Mouse (Mus musculus): ENCODE results near the gene BC107364. TPM values are rescaled to one million over a fixed set of nuclear protein-coding genes. Genes with fewer than 3 reads are reported as not detected.
"Not testable (repeated sequence)": the region's sequence is repeated elsewhere in the genome, so short reads cannot be mapped to it uniquely, and the experiment has no call there.

BC107364 gene
- total RNA-seq, 2 experiments from 2014 or later, result not detected

DNA sequence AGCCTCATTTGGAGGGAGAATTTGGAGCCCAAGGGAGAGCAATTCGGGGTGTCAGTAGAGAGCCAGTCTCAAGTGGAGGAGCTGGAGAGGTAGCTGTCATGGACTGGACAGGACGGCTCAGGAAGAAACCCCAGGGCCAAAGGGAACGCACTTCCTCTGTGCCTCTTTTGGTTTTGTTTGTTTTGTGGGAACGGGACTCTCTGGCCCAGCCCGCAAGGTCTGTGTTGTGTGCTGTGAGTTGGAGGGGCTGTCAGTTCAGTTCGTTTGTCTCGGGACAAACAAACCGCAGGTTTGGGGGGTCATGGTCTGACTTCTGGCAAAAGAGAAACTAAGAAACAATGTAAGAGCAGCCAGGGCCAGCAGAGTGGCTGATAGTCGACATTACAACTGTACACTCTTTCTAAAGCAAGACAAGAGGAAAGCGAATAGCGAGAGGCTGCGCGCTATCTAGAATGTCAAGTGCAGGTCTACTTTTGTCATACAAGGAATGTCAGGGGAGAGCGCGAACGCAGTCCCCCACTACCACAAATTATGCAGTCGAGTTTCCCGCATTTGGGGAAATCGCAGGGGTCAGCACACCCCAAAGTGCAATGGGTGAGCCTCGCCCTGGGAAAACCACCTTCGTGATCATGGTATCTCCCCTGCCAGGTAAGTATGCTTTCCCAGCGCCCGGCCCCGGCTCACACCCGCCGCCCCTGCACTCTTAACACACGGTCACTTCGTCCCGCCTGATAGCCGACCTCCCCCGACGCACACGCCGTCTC is 34.1 kb upstream of the BC107364 start:
- not testable (repeated sequence) for DNase-seq

DNA sequence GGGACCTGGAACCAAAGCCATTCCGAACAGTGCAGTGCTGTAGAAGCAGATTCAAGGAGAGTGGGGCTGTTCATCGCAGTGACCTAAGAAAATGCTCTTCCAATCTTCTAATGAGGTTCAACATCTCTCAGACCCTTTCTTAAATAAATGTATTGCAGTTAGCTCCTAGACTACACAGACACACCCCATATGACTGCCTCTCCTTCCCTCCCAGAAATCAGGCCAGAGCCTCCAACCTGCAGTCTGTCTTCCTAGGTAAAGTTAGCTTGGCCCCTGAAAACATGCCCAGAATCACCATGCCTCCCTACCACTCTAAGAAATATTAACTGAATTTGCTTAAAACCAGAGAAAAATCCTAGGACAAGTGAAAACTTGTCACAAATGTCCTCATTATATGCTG is 33.3 kb upstream of the BC107364 start:
- no peak for DNase-seq

DNA sequence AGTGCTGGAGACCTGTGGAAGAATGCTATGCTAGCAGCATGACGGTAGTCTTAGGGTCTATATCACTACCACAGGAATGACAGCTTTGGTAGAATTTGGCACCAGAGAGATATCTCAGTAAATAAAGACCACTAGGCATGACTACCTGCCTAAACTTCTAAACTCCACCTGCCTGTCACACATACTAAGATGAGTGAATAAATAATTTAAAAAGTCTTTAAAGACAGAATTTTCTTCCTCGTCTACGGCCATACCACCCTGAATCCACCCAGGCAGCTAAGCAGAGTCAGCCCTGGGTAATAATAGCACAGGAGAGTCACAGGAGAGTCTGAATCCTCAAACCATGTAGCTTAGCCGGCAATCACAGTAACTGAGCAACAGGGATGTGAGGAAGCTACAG is 32.8 kb upstream of the BC107364 start:
- no peak for DNase-seq

- no peak for DNase-seq
Observed at GRCm38 (mm10) chr3:96483946-96484345, 31.8 kb upstream of the BC107364 start.

GRCm38 (mm10) chr3:96483044-96483443 is 30.9 kb upstream of the BC107364 start:
- DNase-seq, result peak in 1 of 2 experiments; percentile 5

- DNase-seq, result no peak
Observed at GRCm38 (mm10) chr3:96482451-96482850, 30.3 kb upstream of the BC107364 start.

DNA sequence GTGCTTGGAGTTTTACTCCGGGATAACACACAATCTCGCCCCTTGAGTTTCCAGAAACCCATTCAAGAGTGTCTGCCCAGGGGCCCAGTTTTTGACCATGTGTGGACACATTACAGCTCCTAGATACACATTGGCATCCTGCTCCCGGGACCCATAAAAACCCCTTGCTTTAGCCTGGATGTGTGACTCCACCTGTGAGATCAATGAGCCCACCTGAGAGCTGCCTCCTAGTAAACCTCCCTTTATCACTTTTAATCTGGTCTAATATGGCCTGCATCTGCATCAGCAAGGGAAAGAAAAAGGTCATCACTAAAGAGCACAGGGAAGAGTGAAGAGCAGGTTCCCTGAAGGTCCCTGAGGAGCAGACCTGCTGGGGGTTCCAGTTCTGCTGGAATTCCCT is 29.8 kb upstream of the BC107364 start:
- DNase-seq, result no peak

DNA sequence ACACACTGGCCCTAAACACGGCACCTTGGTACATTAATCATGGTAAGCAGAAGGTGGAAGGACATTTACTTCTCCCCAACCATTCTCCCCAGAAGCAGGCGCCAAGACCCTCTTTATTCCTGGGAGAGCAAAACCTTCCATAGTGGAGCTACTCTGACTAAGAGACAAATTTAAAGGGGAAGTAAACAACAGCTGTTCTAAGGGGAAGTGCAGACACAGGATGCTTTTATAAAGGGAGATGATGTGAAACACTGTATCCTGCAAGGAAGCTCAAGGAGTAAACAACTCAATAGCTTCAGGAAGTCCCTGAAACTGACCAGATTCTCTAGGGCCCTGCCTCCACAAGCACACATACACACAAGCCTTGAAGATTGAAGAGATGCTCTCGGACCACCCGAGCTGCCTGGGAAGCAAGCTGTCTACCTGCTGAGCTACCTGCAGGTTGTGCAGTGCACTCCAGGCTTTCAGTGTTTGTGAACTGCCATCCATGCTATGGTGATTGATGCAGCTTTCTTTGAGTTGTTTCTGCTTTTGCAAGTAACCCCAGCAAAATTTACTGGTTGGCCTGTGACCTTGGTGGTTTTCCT is 28.7 kb upstream of the BC107364 start:
- no peak for DNase-seq

DNA sequence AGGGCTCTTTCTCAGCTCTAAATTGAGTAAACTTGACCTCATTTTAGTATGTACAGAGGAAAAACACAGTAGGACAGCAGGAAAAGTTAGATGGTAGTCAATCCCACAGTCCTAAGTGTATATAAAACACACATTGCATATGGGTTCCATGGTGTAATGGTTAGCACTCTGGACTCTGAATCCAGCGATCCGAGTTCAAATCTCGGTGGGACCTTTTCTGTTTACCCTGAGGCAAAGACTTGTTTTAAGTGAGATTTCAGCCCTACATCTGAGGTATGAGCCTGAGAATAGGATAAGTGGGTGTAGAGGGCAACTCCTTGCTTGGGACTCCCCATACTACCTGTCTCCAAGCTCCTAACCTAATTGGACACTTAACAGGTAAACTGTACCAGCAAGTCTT is 27.1 kb upstream of the BC107364 start:
- DNase-seq, result no peak

DNA sequence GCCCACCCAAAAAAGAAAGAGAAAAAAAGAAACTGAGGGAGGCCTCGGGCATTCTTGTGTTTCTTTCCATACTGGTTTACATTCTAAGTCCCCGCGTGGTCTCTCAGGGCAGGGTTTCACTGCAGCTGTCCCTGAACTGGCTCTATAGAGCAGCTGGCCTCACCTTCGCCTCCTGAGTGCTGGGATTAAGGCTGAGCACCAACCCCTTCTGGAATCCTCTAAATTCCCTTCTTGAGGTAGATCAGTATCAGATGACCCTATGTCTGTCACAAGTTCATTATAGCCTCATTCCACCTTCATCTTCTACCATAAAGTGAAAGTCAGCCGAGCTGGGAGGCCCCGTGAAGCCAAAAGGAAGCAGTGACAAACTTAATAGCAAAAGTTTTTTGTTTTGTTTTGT is 25.5 kb upstream of the BC107364 start:
- no peak for DNase-seq

DNA sequence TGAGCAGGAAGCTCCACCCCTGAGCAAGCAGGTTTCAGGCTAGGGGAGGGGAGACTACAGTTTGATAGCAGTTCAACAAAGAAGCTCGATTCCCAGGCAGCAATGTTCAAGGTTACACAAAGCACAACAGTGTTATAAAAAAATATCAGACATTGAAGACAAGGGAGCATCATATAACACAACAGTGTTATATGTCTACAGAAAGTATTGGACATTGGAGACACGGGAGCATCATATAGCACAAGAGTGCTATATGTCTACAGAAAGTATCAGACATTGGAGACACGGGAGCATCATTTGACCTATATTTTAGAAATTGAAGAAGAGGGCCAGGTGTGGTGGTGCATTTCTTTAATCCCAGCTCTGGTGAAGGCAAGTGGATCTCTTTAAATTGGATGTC is 25.0 kb upstream of the BC107364 start:
- no peak for DNase-seq

GRCm38 (mm10) chr3:96474909-96475655 is 23.0 kb upstream of the BC107364 start:
- DNase-seq, result no peak

DNA sequence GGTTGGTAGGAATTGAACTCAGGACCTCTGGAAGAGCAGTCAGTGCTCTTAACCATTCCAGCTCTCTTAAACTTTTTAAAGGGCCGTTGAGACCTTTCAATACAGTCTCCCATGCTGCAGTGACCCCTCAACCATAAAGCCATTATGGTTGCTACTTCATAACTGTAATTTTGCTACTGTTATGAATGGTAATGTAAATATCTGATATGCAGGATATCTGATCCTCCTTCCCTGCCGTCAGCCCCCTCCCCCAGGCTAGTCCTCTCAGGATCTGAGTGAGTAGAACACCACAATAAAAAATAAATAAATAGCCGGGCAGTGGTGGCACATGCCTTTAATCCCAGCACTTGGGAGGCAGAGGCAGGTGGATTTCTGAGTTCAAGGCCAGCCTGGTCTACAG is 21.4 kb upstream of the BC107364 start:
- not testable (repeated sequence) for DNase-seq

- DNase-seq, result no peak
Observed at GRCm38 (mm10) chr3:96472066-96472465, 20.0 kb upstream of the BC107364 start.

GRCm38 (mm10) chr3:96469626-96470025 is 17.5 kb upstream of the BC107364 start:
- no peak for DNase-seq

GRCm38 (mm10) chr3:96468335-96468734 is 16.2 kb upstream of the BC107364 start:
- DNase-seq, result not testable (repeated sequence)

- DNase-seq, result no peak
Observed at GRCm38 (mm10) chr3:96467641-96468040, 15.5 kb upstream of the BC107364 start.

DNA sequence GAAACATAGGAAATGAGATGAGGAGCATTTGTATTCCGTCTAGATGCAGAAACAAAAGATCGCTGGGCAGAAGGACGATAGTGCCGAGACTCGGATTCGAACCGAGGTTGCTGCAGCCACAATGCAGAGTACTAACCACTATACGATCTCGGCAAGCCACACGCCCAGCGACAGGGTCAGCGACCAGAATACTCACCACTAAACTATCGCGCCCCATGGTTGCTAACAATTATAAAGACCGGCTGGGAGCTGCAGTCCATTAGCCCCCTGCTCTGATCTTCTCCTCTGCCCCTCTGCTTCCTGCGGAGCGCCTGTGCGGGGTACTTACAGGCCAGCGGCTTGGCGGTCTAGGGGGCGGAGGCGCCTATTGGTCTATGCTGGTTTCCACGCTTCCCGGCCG is 11.8 kb upstream of the BC107364 start:
- no peak for DNase-seq

GRCm38 (mm10) chr3:96460568-96460870 is 8.4 kb upstream of the BC107364 start:
- DNase-seq, result not testable (repeated sequence)

- DNase-seq, result not testable (repeated sequence)
Observed at GRCm38 (mm10) chr3:96459757-96460567, 7.9 kb upstream of the BC107364 start.

GRCm38 (mm10) chr3:96458886-96459439 is 6.9 kb upstream of the BC107364 start:
- DNase-seq, result not testable (repeated sequence)

- not testable (repeated sequence) for DNase-seq
Observed at GRCm38 (mm10) chr3:96458008-96458407, 5.9 kb upstream of the BC107364 start.
